Mouse (Mus musculus): ENCODE data around the gene Bud23.

GRCm38 (mm10) chr5:135072061-135072460 lies 7.3 kb upstream of the Bud23 start:
- TF ChIP-seq POLR2A (IDR thresholded peaks at IDR 0.05; ENCODE audit: insufficient read depth, low read length) (no peak), CTCF (IDR thresholded peaks at IDR 0.05; ENCODE audit: low read depth, low read length) (no peak)
